Mouse (Mus musculus) gastrocnemius, postnatal 14 days (tissue): ENCODE measurements around the gene Cpt1a. TPM values are rescaled to one million over a fixed set of nuclear protein-coding genes. Genes with fewer than 3 reads are reported as not detected.

Experiments
- DNase-seq: peaks from one replicate; pipeline ENCODE4 v3.0.0; 2021; ENCODE audit warnings: mixed read lengths
- intact Hi-C: fragments of 180-260 bp; cut with DNase I; formaldehyde crosslinking; loops from one replicate; pipeline ENCODE4 v1.15.1; 2025; ENCODE audit warnings: low total_unique reads
- long read RNA-seq, 2 experiments: library from polyadenylated mRNA; stranded (forward); transcript quantifications; one replicate each; pipeline ENCODE4 v2.0.0; 2021
- total RNA-seq, 2 experiments: library from RNA; stranded (reverse); gene quantifications; 2 replicates each; pipeline ENCODE4 v1.2.3; 2021

Cpt1a gene
- total RNA-seq = 10 to 100 TPM; 21.9 to 23.1 TPM
- long read RNA-seq, experiment 1, full-length matches to known transcripts = 6 of 10 reads
- long read RNA-seq, experiment 1, partial matches to known transcripts = 2 of 10 reads
- long read RNA-seq, experiment 1, other reads (novel, unspliced or antisense) = 2 of 10 reads
- long read RNA-seq, experiment 2, full-length matches to known transcripts = 8 of 11 reads
- long read RNA-seq, experiment 2, partial matches to known transcripts = 1 of 11 reads
- long read RNA-seq, experiment 2, other reads (novel, unspliced or antisense) = 2 of 11 reads

DNA sequence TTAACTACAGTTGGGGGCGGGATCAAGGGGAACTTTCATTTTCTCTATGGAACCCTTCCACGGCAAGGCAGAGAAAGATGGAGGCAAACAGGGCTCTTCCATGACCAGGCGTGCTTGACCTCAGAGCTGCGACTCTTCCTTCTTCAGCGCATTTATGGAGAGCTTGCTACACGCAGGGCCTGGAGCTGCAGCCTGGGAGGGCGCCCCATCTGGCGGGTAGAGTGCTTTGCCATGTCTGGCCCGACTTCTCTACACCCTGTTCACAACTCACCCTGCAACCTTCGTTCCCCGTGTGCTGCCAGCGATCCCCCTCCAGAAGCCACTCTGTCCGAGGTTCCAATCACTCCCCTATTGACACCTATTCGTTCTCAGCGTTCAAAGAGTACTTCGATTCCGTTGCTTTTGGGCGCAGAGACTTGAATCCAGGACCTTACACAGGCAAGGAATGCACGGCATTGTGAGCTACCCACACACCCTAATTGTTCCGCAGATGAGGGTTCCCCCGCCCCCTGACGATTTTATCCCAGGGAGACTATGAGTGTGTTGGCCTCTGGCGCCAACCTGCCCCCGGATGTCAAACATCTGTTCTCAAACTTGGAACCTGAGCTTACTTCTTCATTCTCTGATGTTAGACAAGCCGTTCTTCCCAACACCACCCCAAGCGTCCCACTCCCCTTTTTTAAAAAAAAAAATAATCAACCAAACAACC is at the start of gene Cpt1a:
Gene Cpt1a, plus strand, starts transcription at position 74 of the 709 bp plus-strand sequence.
- intact Hi-C loops = no loop called here
- peak; percentile 65 for DNase-seq

DNA sequence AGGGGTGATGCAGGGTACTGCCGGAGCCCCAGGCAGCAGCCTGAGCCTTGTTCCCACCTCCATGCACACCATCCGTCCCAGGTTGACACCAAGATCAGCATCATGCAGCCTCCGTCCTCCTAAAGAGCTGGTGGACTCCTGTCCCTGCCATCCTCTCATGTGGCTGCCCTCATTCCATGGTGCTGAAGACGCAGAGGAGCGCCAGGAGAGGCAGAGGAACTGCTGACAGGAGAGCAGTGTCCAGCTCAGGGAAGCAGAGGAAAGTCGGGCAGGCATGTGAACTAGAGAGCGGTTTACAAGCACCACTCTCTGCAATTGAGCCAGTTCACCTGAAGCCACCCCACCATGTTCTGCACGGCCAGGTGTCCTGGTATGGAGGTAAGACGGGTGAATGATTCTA is 48.8 kb upstream of the Cpt1a start:
- intact Hi-C loops = no loop called here
- DNase-seq = no peak

DNA sequence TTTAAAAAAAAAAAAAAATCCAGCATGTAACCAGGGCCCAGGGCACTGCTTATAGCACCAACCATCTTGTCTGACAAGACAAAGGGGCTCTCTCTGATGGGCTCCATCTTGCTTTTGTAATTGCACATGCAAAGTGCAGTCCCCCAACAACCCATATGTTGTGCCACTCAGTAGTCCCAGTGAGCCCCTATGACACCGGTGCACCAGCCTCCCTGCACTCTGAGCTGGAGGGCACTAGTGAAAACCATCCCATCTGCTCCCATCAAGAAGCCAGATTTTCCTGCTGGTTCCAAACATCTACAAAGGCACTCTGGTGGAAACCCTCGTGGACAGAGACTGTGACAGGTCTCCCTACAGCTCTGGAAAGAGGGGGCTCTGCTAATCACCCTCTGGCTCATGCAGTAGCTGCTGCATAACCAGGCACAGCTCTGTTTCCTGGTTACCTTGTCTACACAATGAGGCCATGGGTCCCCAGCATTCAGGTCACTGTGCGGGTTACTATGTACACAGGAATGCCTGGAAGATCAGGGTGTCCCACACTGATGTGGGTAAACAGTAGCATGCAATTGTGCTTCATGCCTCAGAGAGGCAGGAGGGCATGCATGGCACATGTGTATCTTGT is 46.3 kb upstream of the Cpt1a start:
- DNase-seq = no peak
- intact Hi-C loops = no loop called here

DNA sequence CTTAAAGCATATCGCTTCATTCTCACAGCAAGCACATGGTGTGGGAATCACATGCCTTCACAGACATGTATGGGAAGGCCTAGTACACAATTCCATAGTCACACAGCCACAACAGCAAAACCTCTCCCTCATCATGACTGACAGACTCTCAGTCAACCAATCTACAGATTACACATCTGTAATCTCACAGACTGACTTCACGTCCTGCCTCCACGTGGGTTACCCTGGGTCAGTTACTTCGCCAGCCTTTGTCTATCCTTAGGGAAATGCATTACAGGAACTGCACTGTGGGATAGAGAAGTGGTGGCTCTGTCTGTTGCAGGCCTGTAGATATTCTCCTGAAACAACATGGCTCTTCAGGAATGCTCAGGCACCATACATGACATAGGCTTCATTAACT is 40.2 kb upstream of the Cpt1a start:
- intact Hi-C loops = no loop called here
- DNase-seq = no peak

DNA sequence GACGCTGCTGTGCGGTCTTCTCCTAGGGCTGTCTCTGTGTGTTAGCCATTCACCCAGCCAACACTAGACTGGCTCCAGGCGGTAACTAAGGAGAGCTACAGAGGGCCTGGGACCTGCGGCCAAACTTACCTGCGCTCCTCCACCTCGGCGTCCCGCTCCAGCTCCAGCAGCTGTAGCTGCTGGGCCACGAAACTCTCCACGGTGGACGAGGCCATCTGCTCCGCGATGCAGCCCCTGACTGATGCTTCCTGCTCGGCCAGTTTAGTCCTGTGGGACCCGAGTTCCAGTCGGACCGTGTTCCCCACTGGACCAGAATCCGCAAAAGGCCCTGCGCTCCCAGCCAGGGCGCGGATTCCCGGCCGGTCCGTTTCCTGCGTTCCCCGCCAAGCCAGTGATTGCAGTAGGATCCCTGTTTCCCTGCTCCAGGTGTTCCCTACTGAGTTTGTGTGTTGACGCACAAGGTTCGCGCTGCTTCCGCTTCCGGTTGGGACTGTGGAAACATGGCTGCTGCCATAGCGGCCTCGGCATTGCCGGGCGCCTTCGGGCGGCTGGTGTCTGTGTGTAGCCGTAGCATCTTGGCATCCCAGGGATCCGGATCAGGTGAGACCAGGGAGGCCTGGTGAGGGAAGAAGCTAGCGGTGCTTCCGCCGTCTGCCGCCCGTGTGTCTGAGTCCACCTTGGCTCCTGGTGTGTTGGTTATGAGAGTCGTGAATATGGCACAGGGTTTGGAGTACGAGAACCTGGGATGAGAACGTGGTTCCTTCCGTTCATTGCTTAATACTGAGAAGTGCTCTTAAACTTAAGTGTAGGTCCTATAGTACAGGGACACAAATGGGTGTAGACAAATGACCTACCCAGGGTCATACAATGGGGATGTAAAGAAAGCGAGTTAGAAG is 39.3 kb upstream of the Cpt1a start, which contains the start of the genes Mrpl21 and Ighmbp2:
Gene Mrpl21, plus strand, starts transcription at position 330 of the 896 bp plus-strand sequence.
Gene Ighmbp2, minus strand, starts transcription at position 446 of the 896 bp plus-strand sequence.
- intact Hi-C loops = no loop called here

DNA sequence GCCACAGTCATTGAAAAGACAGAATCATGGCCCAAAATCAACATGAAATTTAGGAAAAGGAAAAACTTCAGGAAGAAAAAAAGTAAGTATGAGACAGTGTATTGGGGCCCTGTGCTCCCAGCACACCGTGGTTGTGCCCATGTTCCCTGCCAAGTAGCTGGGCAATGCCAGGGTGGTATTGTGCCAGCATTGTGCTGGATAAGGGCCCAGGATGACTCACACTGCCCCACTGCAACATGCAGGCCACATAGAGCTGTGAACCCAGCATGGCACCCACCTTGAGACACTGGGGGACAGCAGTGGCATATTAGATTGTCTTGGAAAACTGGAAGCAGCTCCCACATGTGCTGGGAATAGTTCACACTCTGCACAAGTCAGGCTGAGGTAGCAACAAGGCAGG is 33.1 kb upstream of the Cpt1a start:
- intact Hi-C loops = no loop called here
- DNase-seq = no peak

More for the DNA sequence above, 39.3 kb upstream of the Cpt1a start, which contains the start of the genes Mrpl21 and Ighmbp2:
- peak; percentile 88 for DNase-seq

DNA sequence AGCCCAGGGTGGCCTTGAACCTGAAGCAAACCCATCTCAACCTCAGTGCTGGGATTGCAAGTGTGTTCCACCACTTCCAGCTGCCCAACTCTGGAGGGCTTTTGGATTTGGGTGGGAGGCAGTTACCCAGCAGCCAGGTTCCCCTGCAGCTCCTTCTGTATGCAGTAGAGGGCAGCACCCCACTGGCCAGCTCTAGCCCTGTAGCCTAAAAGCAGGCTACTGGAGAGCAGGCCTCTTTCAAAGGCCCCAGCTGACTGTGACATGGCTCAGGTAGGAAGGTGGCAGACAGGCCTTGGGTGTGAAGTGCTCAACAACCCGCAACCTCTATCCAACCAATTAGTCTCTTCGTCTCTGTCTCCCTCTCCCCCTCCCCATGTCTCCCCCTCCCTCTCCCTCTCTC is 30.1 kb upstream of the Cpt1a start:
- intact Hi-C loops = loop anchor here (5.0 kb wide), 1 partner anchor 155 kb away; no protein-coding TSS in a partner anchor
- DNase-seq = peak; percentile 58

DNA sequence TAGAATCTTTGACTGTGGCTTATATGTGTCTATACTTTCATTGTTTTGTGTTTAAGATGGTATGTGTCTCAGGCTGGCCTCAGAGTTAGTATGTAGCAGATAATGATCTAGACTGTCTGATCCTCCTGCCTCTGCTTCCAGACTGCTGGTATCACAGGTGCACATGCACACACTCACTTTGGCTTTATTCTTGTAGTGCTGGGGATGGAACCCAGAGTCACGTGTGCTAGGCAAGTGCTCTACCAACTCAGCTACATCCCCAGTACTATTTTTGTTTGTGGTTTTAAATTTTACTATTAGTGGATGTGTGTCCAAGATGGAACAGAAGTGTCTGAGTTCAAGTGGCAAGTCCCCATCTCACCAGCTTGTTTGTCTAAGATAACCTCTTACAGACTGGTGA is 29.1 kb upstream of the Cpt1a start:
- intact Hi-C loops = loop anchor here (5.0 kb wide), 1 partner anchor 154 kb away; no protein-coding TSS in a partner anchor
- DNase-seq = no peak

DNA sequence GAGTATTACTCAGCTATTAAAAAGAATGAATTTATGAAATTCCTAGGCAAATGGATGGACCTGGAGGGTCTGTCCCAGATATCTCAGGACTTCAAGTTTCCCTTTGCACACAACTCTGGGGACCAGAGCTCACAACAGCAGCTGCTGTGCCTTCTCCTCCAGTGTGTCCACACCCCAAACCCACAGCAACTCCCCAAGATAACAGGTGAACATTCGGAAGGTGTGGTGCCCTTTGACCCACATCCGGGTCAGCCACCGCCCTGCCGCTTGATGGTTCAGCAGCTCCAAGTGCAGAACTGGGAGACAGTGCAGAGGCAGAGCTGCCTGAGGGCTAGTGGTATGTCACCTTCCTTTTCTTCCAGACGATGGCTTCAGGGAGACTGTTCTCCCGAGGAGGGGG is 26.9 kb upstream of the Cpt1a start:
- intact Hi-C loops = no loop called here
- no peak for DNase-seq

DNA sequence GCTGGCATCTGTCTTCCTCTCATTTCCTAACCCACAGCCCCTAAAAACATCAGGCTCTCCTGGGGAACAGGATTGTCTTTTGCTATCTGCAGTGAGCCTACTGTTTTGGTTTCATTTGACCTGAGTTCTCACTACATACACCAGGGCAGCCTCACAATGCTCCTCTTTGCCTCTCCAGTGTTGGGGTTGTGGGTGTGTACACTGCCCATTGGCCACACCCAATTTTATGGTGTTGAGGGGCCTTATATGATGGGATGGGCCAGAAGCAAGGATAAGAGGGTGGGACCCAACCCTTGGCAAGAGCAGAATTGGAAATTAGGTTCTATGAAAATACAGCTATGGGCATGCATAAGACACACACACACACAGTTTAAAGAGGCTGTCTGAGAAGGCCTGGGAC is 25.1 kb upstream of the Cpt1a start:
- DNase-seq = no peak
- intact Hi-C loops = no loop called here

DNA sequence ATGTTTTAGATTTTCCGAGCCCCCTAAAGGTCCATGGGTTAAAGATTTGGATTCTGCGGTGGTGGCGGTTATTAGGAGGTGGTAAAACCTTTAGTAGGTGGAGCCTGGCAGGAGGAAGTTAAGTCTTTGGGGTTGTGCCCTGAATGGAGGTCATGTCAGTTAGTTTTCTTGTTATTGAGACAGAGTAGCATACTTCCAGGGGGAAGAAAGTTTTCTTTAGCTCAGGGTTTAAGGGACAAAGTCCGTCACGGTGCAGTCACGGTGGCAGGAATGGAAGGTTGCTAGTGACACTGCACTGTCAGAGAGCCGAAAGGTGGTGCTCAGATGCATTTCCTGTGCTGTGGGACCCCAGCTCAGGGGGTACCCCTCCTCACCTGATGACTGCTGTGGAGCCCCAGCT is 24.4 kb upstream of the Cpt1a start:
- intact Hi-C loops = no loop called here
- DNase-seq = no peak

DNA sequence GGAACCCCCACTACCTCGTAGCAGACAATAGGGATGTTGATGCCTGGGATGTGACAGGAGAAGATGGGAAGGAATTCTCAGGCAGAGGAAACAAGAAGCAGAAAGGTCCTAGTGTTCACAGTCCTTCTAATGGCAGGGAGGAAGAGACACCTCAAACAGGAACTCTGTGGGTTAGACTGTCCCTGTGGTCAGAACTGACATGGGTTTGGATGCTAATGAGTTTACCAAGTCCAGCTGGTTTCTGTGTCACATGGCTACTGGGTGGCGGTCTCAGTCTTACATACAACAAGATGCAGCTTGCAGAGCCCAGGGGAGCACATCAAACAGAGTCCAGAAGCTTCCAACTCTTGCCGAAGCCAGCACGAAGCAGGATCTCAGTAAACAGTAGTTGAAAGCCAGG is 18.1 kb upstream of the Cpt1a start:
- intact Hi-C loops = loop anchor here (5.0 kb wide), 1 partner anchor 63 kb away; no protein-coding TSS in a partner anchor
- DNase-seq = no peak

DNA sequence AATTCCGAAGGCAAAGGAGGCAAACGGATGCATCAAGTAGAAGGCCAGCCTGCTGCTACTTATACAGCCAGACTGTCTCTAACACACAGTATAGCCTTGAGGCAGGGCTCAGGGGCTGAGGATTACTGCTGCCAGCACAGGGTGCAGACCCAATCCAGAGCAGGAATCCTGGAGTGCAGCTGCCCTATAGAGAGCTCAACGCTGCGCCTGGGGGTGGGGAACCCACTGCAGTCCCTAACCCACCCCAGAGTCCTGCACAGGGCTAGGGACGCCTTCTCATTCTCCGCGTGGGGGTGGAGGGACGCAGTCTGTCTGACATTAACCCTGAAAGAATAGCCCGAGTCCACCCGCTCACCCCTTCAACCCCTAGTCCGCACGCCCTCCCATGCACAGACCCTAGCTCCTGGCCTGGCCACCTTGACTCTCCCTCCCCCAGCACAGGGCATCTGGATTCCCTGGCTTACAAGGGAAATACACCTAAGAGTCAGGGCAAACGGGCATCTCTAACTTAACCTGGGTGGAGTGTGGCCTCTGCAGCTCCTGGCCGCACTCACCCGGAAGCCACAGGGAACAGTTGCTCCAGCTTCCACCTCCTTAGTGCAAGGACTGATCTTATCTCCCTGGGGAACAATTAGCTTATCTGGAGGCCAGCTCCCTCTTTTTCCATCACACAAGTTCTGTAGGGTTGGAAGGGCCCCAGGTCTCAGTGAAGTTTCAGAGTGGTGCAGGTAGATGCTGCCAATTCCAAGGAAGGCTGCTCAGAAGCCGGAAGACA is 14.8 kb upstream of the Cpt1a start:
- intact Hi-C loops = no loop called here
- DNase-seq = no peak

DNA sequence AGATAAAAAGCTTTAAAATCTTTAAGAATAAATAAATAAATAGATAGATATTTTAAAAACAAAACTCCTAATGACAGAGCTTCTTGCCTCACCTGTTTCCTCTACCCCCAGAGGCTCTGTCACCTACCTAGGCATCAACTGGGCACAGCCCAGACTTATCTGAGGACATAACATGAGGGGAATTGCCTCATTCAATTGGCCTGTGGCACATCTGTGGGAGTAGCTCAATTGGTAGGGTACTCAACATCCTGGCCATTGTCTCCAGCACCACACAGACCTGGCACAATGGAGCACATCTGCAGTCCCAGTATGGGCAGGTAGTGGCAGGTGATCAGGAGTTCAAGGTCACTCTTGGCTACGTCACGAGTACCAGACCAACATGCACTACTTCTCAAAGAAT is 2.8 kb upstream of the Cpt1a start:
- intact Hi-C loops = no loop called here
- DNase-seq = no peak

DNA sequence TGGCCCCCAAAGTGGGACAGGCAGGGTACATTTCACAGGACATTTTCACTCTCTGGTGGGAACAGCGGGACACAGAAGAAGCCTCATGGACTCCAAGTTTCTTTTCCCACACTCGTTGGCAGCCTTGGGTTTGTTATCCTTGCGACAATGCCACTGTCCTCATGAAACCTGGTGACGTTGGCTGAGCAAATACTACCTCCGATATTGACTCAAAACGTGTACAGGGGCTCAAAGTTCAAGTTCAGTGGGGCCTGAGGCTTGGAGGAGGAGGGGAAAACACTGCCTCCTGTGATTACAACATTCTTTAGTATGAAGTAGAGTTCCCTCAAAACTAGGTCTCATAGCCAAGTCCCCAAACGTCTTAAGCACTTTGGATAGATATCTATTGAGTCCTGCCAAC is 2.0 kb upstream of the Cpt1a start:
- DNase-seq = no peak
- intact Hi-C loops = no loop called here

DNA sequence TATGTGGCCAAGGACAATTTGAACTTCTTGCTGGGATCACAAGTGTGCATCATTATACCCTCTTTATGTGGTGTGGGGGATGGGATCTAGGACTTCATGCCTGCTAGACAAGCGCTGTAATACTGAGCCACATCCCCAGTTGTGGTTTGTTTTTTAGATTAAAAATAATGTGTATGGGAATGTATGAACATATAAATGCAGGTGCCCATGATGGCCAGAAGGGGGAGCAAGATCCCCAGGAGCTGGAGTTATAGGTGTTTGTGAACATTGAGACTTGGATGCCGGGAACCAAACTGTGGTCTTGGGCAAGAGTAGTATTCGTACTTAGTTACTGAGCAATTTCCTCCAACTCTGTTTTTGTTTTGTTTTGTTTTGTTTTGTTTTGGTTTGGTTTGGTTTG is 1.3 kb upstream of the Cpt1a start:
- DNase-seq = no peak
- intact Hi-C loops = no loop called here

DNA sequence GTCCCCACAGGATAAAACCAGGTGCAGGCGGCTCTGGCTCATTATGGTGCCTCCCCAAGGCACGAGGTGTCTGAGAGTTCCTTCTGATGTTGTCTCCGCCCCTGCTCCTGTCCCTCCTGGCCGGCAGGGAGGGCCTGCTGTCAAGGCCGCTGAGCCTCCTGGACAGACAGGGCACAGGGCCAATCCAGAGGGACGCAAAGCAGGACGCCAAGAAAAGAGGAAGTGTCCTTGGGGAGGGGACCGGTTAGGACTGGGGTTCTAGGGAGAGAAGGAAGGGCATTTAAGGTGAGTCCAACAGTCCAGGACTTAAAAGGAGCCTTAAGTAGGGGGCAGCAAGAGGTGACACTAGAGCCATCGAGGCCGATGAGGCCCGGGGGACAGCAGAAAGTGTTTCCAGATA is 517 bp upstream of the Cpt1a start:
- intact Hi-C loops = no loop called here
- peak; percentile 71 for DNase-seq

DNA sequence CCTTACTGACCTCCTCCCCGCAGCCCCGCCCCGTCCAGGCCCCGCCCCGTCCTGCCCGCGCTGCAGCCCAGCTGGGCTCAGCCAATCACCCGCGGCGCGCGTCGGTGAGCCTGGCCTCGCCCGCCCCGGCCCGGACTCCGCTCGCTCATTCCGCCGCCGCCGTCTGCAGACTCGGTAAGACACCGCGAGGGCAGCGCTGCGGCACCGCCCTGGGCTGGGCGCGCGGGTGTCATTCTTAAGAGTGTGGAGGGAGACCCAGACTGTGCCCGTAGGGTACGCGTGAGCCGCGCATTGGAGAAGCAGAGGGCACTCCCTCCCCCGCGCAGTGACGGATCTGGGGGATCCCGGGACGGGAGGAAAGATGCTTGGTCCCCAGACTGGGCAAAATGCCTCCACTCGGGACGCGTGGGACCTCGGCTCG is 1.1 kb downstream of the Cpt1a start:
- peak; percentile 91 for DNase-seq
- intact Hi-C loops = no loop called here

DNA sequence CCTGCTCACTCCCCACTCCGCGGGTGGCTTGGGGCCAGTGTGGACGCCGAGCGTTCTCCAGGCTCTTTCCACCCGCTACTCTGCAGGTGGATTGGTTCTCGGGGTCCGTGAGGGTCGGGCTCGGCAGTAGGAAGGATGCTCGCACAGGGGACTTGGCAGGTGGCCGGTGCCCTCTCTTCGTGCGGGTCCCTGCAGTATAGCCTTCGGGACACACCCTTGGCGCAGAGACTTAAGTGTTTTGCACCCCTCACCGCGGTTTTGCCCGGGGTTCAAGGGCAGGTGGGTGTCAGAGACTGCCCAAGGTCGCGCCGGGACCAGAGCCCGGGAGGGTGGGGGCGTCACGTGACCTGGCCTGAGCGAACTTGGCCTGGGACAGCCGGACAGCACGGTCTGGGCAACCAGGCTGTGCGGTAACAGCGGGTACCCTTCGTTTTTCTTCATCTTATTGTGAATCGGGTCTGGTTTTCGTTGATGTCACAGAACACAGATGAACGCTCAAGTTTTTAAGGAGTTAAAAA is 1.7 kb downstream of the Cpt1a start:
- intact Hi-C loops = no loop called here
- DNase-seq = peak; percentile 78
